Mouse (Mus musculus): ENCODE results near the gene Abr. TPM values are rescaled to one million over a fixed set of nuclear protein-coding genes. Genes with fewer than 3 reads are reported as not detected.

Gene Abr
- polyA plus RNA-seq (2012; rRNA removed): 168 and 170 TPM in 2 replicates

GRCm38 (mm10) chr11:76622152-76622565 is at the start of gene Abr:
Abr (minus strand) TSS chr11:76622314.
- no peaks in the 10 kb centered on the region; the same call in 1 of the 2 replicates for H3K27me3 ChIP-seq (ENCODE audit: control insufficient read depth, insufficient read depth, low read length)

GRCm38 (mm10) chr11:76667807-76668206 is 45.7 kb upstream of the Abr start:
- DNase-seq: no peak
- 79% methylated on average over 4 of the region's 4 CpGs for WGBS
- H3K27me3 ChIP-seq (ENCODE audit: control insufficient read depth, insufficient read depth, low read length): no peaks in the 10 kb centered on the region
- H3K27ac ChIP-seq (ENCODE audit: insufficient read depth, low read length): no peak overlapping the region
- TF ChIP-seq POLR2A (IDR thresholded peaks at IDR 0.05; ENCODE audit: borderline replicate concordance, insufficient read depth, low read length): no peak
- TF ChIP-seq CTCF (IDR thresholded peaks at IDR 0.05; ENCODE audit: borderline replicate concordance, insufficient read depth, low read depth, low read length): no peak
- H3K4me3 ChIP-seq (replicated peaks; ENCODE audit: insufficient read depth, low read depth, low read length): no peak overlapping the region
- peaks cover 21% of the 10 kb centered on the region for H3K4me1 ChIP-seq (ENCODE audit: control insufficient read depth, insufficient read depth, low read length)

More at GRCm38 (mm10) chr11:76622152-76622565, at the start of gene Abr:
- Histone ChIP-seq H3K4me3 (replicated peaks; ENCODE audit: insufficient read depth, low read depth, low read length) (peak within 1 kb of the TSS; percentile 45), H3K4me1 (ENCODE audit: control insufficient read depth, insufficient read depth, low read length) (no peaks in the 10 kb centered on the region), H3K27ac (ENCODE audit: insufficient read depth, low read length) (no peak within 1 kb of the TSS)
- no peak for TF ChIP-seq POLR2A (IDR thresholded peaks at IDR 0.05; ENCODE audit: borderline replicate concordance, insufficient read depth, low read length)
- no peak for TF ChIP-seq CTCF (IDR thresholded peaks at IDR 0.05; ENCODE audit: borderline replicate concordance, insufficient read depth, low read depth, low read length)
- DNase-seq: peak; percentile 25 to 33
- under 1% methylated on average over 31 of the region's 31 CpGs for WGBS

- no peaks in the 10 kb centered on the region for H3K27me3 ChIP-seq (ENCODE audit: control insufficient read depth, insufficient read depth, low read length)
- WGBS: 12% methylated on average over 35 of the region's 35 CpGs
- peak; percentile 30; the same call in 1 of the 2 replicates for TF ChIP-seq POLR2A (IDR thresholded peaks at IDR 0.05; ENCODE audit: borderline replicate concordance, insufficient read depth, low read length)
- no peak for TF ChIP-seq CTCF (IDR thresholded peaks at IDR 0.05; ENCODE audit: borderline replicate concordance, insufficient read depth, low read depth, low read length)
Observed at GRCm38 (mm10) chr11:76666002-76666649, 44.0 kb upstream of the Abr start.

GRCm38 (mm10) chr11:76661790-76662468 is 39.8 kb upstream of the Abr start:
- 90% methylated on average over 7 of the region's 7 CpGs for WGBS
- H3K27me3 ChIP-seq (ENCODE audit: control insufficient read depth, insufficient read depth, low read length): no peaks in the 10 kb centered on the region
- H3K4me3 ChIP-seq (replicated peaks; ENCODE audit: insufficient read depth, low read depth, low read length): no peak overlapping the region
- H3K4me1 ChIP-seq (ENCODE audit: control insufficient read depth, insufficient read depth, low read length): peaks cover 7% of the 10 kb centered on the region
- no peak overlapping the region for H3K27ac ChIP-seq (ENCODE audit: insufficient read depth, low read length)
- DNase-seq: no peak
- TF ChIP-seq POLR2A (IDR thresholded peaks at IDR 0.05; ENCODE audit: borderline replicate concordance, insufficient read depth, low read length) (no peak), CTCF (IDR thresholded peaks at IDR 0.05; ENCODE audit: borderline replicate concordance, insufficient read depth, low read depth, low read length) (no peak)

More at GRCm38 (mm10) chr11:76666002-76666649, 44.0 kb upstream of the Abr start:
- H3K4me3 ChIP-seq (replicated peaks; ENCODE audit: insufficient read depth, low read depth, low read length): peak overlapping the region; percentile 77
- H3K4me1 ChIP-seq (ENCODE audit: control insufficient read depth, insufficient read depth, low read length): peaks cover 6% of the 10 kb centered on the region; the same call in 1 of the 2 replicates
- DNase-seq: peak; percentile 50 to 67
- no peak overlapping the region for H3K27ac ChIP-seq (ENCODE audit: insufficient read depth, low read length)

GRCm38 (mm10) chr11:76659138-76659930 is 37.2 kb upstream of the Abr start:
- Histone ChIP-seq H3K27ac (ENCODE audit: insufficient read depth, low read length) (0 out of 2 replicates have a peak overlapping the region, but pooled peaks have one; percentile 22), H3K4me3 (replicated peaks; ENCODE audit: insufficient read depth, low read depth, low read length) (no peak overlapping the region), H3K4me1 (ENCODE audit: control insufficient read depth, insufficient read depth, low read length) (peaks cover 7% of the 10 kb centered on the region), H3K27me3 (ENCODE audit: control insufficient read depth, insufficient read depth, low read length) (no peaks in the 10 kb centered on the region)
- 61% methylated on average over 14 of the region's 14 CpGs for WGBS
- TF ChIP-seq POLR2A (IDR thresholded peaks at IDR 0.05; ENCODE audit: borderline replicate concordance, insufficient read depth, low read length) (no peak), CTCF (IDR thresholded peaks at IDR 0.05; ENCODE audit: borderline replicate concordance, insufficient read depth, low read depth, low read length) (no peak)
- peak; percentile 60 to 77 for DNase-seq

GRCm38 (mm10) chr11:76657450-76657970 is 35.4 kb upstream of the Abr start:
- Histone ChIP-seq H3K4me1 (ENCODE audit: control insufficient read depth, insufficient read depth, low read length) (peaks cover 7% of the 10 kb centered on the region), H3K4me3 (replicated peaks; ENCODE audit: insufficient read depth, low read depth, low read length) (no peak overlapping the region), H3K27ac (ENCODE audit: insufficient read depth, low read length) (no peak overlapping the region), H3K27me3 (ENCODE audit: control insufficient read depth, insufficient read depth, low read length) (no peaks in the 10 kb centered on the region)
- DNase-seq: no peak
- TF ChIP-seq POLR2A (IDR thresholded peaks at IDR 0.05; ENCODE audit: borderline replicate concordance, insufficient read depth, low read length) (no peak), CTCF (IDR thresholded peaks at IDR 0.05; ENCODE audit: borderline replicate concordance, insufficient read depth, low read depth, low read length) (no peak)
- whole genome bisulfite sequencing: 76% methylated on average over 4 of the region's 4 CpGs

- TF ChIP-seq CTCF (IDR thresholded peaks at IDR 0.05; ENCODE audit: borderline replicate concordance, insufficient read depth, low read depth, low read length): peak; percentile 17; the same call in 1 of the 2 replicates
- TF ChIP-seq POLR2A (IDR thresholded peaks at IDR 0.05; ENCODE audit: borderline replicate concordance, insufficient read depth, low read length): no peak
- peak; percentile 43 for DNase-seq
- Histone ChIP-seq H3K27ac (ENCODE audit: insufficient read depth, low read length) (no peak overlapping the region), H3K4me1 (ENCODE audit: control insufficient read depth, insufficient read depth, low read length) (peaks cover 7% of the 10 kb centered on the region), H3K4me3 (replicated peaks; ENCODE audit: insufficient read depth, low read depth, low read length) (no peak overlapping the region), H3K27me3 (ENCODE audit: control insufficient read depth, insufficient read depth, low read length) (no peaks in the 10 kb centered on the region)
- WGBS: 6% methylated on average over 10 of the region's 10 CpGs
Observed at GRCm38 (mm10) chr11:76655106-76655505, 33.0 kb upstream of the Abr start.

Data from cerebellum, adult 2 months (tissue).